Mouse (Mus musculus) T-cell, adult 2 months (primary cell): Measurements from ENCODE around the gene Slu7.

Experiments
- DNase-seq: peaks from one replicate; pipeline ENCODE4 v3.0.0; 2022; ENCODE audit warnings: low spot score

The Slu7 gene

DNA sequence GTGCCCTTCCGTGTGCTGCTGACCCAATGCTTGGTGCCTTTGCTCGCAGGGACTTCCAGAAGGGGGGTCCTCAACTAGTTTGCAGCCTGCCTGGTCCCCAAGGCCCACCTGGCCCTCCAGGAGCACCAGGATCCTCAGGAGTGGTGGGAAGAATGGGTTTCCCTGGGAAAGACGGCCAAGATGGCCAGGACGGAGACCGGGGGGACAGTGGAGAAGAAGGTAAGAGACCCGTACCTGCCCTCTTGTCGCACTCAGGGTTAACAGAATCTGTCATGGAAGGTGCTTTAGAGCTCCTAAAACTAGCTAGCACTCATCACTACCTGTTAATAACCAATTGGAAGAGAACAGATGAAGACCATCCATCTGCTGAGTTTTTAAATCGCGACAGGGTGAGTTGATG is 52.3 kb downstream of the Slu7 start:
- no peak for DNase-seq

DNA sequence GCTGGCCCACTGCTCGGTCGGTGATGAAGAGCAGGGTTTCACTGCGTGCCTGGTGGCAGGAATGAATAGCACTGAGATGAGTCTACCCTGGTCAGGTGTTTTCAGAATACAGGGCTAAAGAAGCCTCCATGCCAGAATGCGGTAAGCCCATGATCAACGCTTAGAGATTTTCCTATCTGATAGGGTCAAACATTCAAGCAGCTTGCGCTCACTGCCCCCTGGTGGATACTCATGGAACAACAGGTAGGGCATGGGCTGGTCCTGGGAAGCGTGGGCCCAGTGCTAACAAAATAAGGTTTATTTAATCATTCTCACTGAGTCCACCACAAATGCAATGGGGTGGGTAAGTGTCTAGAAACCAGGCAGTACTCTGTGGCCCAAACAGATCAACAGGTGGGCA is 59.1 kb downstream of the Slu7 start:
- DNase-seq, result peak; percentile 56

DNA sequence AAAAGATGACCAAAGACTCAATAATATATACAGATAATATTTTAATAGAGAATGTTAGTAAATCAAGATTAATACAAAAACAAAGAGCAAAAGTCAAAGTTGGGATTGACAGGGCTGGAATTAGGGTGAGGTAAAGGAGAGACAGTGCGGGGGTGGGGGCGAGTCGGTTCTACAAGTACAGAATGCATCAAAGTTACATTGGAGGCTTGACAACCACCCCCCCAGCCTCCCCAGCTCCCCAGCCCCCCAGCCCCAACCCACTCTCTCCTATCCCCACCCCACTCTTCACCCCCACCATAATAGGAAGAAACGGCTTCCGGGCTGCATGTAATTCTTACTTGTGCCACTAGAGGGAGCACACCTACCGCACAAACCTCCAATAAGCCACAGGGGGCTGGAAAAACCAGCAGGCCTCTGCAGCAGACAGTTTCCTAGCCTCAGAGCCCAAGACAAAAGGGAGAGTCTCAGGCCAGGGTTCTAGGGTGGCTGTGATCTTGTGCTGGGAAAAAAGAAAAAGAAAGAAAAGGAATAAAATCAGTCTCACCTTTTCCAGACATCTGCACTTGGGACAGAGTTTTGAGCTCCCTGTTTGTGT is 60.4 kb downstream of the Slu7 start:
- peak; percentile 55 for DNase-seq

DNA sequence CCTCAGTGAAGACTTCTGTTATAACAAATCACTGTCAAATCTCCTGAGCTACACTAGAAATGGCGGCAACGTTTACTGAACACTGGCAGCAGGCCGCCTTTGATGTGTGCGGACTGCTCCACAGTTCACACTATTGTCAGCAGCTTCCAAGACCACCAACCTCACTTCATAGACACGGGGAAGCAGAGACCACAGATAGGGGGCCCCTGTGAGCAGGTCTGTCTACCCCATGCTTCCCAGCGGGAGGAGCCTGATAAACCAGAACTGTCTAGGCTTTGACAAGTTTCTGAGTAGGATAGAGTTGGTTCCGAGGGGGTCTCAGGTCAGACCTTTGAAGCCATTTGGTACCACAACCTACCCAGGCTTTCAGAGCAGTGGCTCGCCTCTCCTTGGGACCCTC is 61.5 kb downstream of the Slu7 start:
- DNase-seq, result no peak

DNA sequence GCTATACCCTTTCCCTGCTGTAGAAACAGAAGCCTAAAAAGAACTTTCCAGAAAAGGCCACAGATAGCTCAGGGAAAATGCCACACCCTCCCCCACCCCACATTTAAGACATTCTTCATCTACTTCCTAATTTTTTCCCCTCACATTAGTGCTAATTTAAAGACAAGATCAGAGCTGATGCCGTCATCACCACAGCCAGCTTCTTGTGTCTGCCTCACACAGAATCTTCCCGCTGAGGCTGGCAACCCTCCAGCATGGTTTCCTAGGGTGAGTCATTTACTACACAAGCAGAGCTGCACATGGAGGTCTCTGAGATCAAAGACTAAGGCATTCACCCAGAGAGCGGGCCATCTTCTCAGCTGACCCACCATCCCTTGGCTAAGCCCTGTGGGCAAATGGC is 62.0 kb downstream of the Slu7 start:
- no peak for DNase-seq
